Mouse (Mus musculus): ENCODE results near the gene Mfap4. TPM values are rescaled to one million over a fixed set of nuclear protein-coding genes. Genes with fewer than 3 reads are reported as not detected.
A peak's percentile ranks its signal among the peaks of the same experiment; 100 is the strongest.

The Mfap4 gene
- polyA plus RNA-seq, 1 experiment from 2014 or later = 66.1 TPM

DNA sequence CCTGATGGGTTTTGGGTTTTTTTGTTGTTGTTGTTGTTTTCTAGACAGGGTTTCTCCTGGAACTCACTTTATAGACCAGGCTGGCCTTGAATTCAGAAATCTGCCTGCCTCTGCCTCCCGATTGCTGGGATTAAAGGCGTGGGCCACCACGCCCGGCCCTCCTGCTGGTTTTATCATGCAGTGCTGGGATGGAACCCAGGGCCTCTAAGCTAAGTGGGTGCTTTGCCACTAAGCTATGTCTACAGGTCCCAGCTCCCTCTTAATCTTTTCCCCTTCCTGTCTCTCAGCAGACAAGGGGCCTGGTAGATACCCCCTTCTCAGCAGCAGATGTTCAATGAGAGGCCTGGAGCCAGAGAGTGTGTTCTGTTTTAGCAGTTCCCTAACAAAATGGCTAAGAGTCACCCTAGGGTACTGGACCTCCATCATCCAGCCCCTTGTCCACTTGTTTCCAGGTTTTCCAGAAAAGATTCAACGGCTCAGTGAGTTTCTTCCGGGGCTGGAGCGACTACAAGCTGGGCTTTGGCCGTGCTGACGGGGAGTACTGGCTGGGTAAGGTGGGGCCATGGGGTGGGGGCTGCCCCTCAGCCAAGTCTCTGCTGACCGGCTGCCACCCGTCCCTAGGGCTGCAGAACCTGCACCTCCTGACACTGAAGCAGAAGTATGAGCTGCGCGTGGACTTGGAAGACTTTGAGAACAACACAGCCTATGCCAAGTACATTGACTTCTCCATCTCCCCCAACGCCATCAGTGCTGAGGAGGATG, 1.4 kb downstream of the Mfap4 start:
- 93% methylated on average over 14 of the region's 14 CpGs for WGBS
- Histone ChIP-seq H3K36me3 (ENCODE audit: control insufficient read depth, insufficient read depth, low read length) (peaks cover 23% of the 10 kb centered on the region), H3K27me3 (ENCODE audit: control insufficient read depth, insufficient read depth, low read length) (no peaks in the 10 kb centered on the region), H3K9me3 (ENCODE audit: control insufficient read depth, low read length) (no peaks in the 10 kb centered on the region), H3K4me2 (ENCODE audit: low read depth, low read length, severe bottlenecking) (peak overlapping the region; percentile 52; the same call in 1 of the 2 replicates), H3K9ac (ENCODE audit: low read length) (no peak overlapping the region), H3K4me3 (ENCODE audit: low read depth, low read length) (no peak overlapping the region), H3K27ac (ENCODE audit: low read depth, low read length) (no peak overlapping the region), H3K4me1 (replicated peaks; ENCODE audit: control insufficient read depth, insufficient read depth, low read length) (peaks cover 20% of the 10 kb centered on the region)
- ATAC-seq (replicated peaks; ENCODE audit: low FRiP score) (no peak), DNase-seq (ENCODE audit: low spot score) (no peak)

DNA sequence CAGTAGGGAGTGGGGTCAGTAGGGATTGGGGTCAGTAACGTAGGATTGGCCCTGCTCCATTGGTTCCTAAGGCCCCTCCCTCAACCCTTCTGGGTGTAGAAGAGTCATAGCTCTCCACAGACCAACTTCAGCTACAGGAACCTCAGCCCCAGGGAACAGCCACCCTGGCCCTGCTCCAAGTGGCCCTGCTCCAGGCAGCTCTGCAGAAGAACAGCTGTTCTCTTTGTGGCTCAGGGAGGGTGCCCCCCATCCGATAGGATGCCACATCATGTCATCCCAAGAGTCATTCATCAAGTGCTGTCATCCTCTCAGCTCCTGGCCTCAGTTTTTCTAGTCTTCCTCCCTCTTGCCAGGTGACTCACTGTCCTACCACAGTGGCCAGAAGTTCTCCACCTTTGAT, 2.2 kb downstream of the Mfap4 start:
- WGBS = 93% methylated on average over 2 of the region's 2 CpGs
- no peak for ATAC-seq (replicated peaks; ENCODE audit: low FRiP score)
- no peak overlapping the region for H3K4me3 ChIP-seq (ENCODE audit: low read depth, low read length)
- no peaks in the 10 kb centered on the region for H3K27me3 ChIP-seq (ENCODE audit: control insufficient read depth, insufficient read depth, low read length)
- no peak overlapping the region for H3K27ac ChIP-seq (ENCODE audit: low read depth, low read length)
- peaks cover 28% of the 10 kb centered on the region for H3K36me3 ChIP-seq (ENCODE audit: control insufficient read depth, insufficient read depth, low read length)
- H3K4me2 ChIP-seq (ENCODE audit: low read depth, low read length, severe bottlenecking) = no peak overlapping the region
- peaks cover 20% of the 10 kb centered on the region for H3K4me1 ChIP-seq (replicated peaks; ENCODE audit: control insufficient read depth, insufficient read depth, low read length)
- H3K9me3 ChIP-seq (ENCODE audit: control insufficient read depth, low read length) = no peaks in the 10 kb centered on the region
- no peak overlapping the region for H3K9ac ChIP-seq (ENCODE audit: low read length)
- DNase-seq (ENCODE audit: low spot score) = no peak

DNA sequence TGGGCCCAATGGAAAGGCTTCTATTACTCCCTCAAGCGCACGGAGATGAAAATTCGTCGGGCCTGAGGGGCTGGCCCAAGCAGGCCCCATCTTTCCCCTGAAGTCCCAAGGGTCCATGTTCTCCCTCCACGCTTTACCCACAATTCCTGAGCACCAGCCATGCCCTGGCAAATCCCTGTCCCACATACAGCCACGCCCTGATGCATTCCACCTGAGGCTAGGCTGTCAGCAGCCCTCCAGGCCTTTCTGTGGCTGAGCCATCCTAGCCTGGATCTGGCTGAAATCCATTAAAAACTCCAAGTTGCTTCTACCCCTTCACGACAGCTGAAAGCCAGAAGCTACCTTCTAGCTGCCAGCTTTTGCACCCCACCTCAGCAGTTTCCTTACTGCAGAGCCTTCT, 2.7 kb downstream of the Mfap4 start:
- no peaks in the 10 kb centered on the region for H3K27me3 ChIP-seq (ENCODE audit: control insufficient read depth, insufficient read depth, low read length)
- H3K4me2 ChIP-seq (ENCODE audit: low read depth, low read length, severe bottlenecking) = no peak overlapping the region
- peaks cover 31% of the 10 kb centered on the region for H3K36me3 ChIP-seq (ENCODE audit: control insufficient read depth, insufficient read depth, low read length)
- WGBS = 89% methylated on average over 7 of the region's 7 CpGs
- H3K4me1 ChIP-seq (replicated peaks; ENCODE audit: control insufficient read depth, insufficient read depth, low read length) = peaks cover 24% of the 10 kb centered on the region
- H3K4me3 ChIP-seq (ENCODE audit: low read depth, low read length) = no peak overlapping the region
- ATAC-seq (replicated peaks; ENCODE audit: low FRiP score) (no peak), DNase-seq (ENCODE audit: low spot score) (no peak)
- no peak overlapping the region for H3K9ac ChIP-seq (ENCODE audit: low read length)
- no peak overlapping the region for H3K27ac ChIP-seq (ENCODE audit: low read depth, low read length)
- H3K9me3 ChIP-seq (ENCODE audit: control insufficient read depth, low read length) = no peaks in the 10 kb centered on the region

DNA sequence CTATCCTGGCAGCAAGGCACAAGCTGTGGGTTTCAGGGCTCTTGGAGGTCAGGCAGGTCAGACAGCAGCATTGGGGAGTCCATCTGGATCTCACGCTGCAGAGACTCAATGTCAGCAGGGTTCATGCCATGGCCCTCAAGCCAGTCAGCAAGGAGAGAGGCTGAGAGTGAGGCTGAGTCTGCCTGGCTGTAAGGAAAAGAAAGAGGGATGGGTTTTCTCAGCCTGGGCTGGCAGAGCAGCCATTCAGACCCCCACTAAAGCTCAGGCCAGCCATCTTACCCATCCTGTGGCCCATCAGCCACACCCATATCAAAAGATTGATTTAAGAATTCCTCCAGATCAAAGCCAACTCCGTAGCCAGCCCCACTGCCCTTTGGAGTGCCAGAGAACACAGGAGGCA, 3.9 kb downstream of the Mfap4 start:
- DNase-seq (ENCODE audit: low spot score) = no peak

DNA sequence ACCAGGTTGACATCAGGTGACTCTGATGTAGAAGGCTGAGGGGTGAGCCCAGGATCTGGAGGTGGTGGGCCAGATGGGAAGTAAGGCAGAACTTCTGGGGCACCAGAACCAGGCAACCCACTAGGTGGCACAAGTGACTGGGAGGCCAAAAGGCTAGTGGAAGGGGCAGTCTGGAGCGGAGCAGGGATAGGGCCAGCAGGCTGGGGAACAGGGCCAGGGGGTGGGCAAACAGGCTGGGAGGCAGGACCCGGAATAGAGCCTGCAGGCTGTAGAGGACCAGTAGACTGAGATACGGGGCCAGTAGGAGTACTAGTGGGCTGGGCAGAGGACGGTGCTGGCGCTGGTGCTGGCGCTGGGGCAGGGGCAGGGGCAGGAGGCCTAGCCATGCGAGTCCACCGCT, 4.6 kb downstream of the Mfap4 start:
- DNase-seq (ENCODE audit: low spot score) (no peak), ATAC-seq (replicated peaks; ENCODE audit: low FRiP score) (no peak)
- no peaks in the 10 kb centered on the region for H3K27me3 ChIP-seq (ENCODE audit: control insufficient read depth, insufficient read depth, low read length)
- no peak overlapping the region for H3K4me3 ChIP-seq (ENCODE audit: low read depth, low read length)
- no peak overlapping the region for H3K27ac ChIP-seq (ENCODE audit: low read depth, low read length)
- WGBS = 95% methylated on average over 8 of the region's 8 CpGs
- H3K9me3 ChIP-seq (ENCODE audit: control insufficient read depth, low read length) = no peaks in the 10 kb centered on the region
- peaks cover 15% of the 10 kb centered on the region for H3K4me1 ChIP-seq (replicated peaks; ENCODE audit: control insufficient read depth, insufficient read depth, low read length)
- peaks cover 31% of the 10 kb centered on the region for H3K36me3 ChIP-seq (ENCODE audit: control insufficient read depth, insufficient read depth, low read length)
- no peak overlapping the region for H3K9ac ChIP-seq (ENCODE audit: low read length)
- H3K4me2 ChIP-seq (ENCODE audit: low read depth, low read length, severe bottlenecking) = no peak overlapping the region

More for the DNA sequence above, 3.9 kb downstream of the Mfap4 start:
- no peak overlapping the region for H3K27ac ChIP-seq (ENCODE audit: low read depth, low read length)
- no peak overlapping the region for H3K4me2 ChIP-seq (ENCODE audit: low read depth, low read length, severe bottlenecking)
- no peak overlapping the region for H3K9ac ChIP-seq (ENCODE audit: low read length)
- H3K9me3 ChIP-seq (ENCODE audit: control insufficient read depth, low read length) = no peaks in the 10 kb centered on the region
- H3K27me3 ChIP-seq (ENCODE audit: control insufficient read depth, insufficient read depth, low read length) = no peaks in the 10 kb centered on the region
- H3K4me3 ChIP-seq (ENCODE audit: low read depth, low read length) = no peak overlapping the region
- WGBS = 88% methylated on average over 2 of the region's 2 CpGs
- ATAC-seq (replicated peaks; ENCODE audit: low FRiP score) = no peak
- H3K36me3 ChIP-seq (ENCODE audit: control insufficient read depth, insufficient read depth, low read length) = peaks cover 31% of the 10 kb centered on the region
- peaks cover 22% of the 10 kb centered on the region for H3K4me1 ChIP-seq (replicated peaks; ENCODE audit: control insufficient read depth, insufficient read depth, low read length)

DNA sequence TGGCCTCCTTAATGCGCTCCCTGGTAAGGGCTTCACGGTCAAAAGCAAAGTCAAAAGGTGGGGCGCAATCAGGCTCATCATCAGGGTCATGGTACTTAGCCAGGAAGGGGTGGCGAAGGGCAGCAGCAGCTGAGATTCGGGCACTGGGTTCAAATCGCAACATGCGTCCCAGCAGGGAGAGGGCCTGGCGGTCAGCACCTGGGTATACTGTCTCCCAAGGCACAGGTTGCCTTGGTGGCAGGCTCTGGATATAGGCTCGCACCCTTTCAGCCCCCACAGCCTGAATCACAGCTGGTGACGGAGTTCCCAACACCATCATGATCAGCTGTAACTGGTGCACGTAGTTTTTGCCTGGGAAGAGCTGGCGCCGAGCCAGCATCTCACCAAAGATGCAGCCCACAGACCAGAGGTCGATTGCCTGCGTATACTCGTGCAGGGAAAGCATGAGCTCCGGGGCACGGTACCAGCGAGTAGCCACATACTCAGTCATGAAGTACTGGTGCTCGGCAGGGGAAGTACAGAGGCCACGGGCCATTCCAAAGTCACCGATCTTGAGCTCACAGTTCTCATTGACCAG, 5.8 kb downstream of the Mfap4 start:
- H3K4me2 ChIP-seq (ENCODE audit: low read depth, low read length, severe bottlenecking) = no peak overlapping the region
- no peaks in the 10 kb centered on the region for H3K9me3 ChIP-seq (ENCODE audit: control insufficient read depth, low read length)
- peaks cover 6% of the 10 kb centered on the region for H3K4me1 ChIP-seq (replicated peaks; ENCODE audit: control insufficient read depth, insufficient read depth, low read length)
- DNase-seq (ENCODE audit: low spot score) (peak; percentile 49), ATAC-seq (replicated peaks; ENCODE audit: low FRiP score) (no peak)
- no peak overlapping the region for H3K9ac ChIP-seq (ENCODE audit: low read length)
- WGBS = 90% methylated on average over 22 of the region's 22 CpGs
- H3K27ac ChIP-seq (ENCODE audit: low read depth, low read length) = no peak overlapping the region
- no peaks in the 10 kb centered on the region for H3K27me3 ChIP-seq (ENCODE audit: control insufficient read depth, insufficient read depth, low read length)
- peaks cover 31% of the 10 kb centered on the region for H3K36me3 ChIP-seq (ENCODE audit: control insufficient read depth, insufficient read depth, low read length)
- no peak overlapping the region for H3K4me3 ChIP-seq (ENCODE audit: low read depth, low read length)

DNA sequence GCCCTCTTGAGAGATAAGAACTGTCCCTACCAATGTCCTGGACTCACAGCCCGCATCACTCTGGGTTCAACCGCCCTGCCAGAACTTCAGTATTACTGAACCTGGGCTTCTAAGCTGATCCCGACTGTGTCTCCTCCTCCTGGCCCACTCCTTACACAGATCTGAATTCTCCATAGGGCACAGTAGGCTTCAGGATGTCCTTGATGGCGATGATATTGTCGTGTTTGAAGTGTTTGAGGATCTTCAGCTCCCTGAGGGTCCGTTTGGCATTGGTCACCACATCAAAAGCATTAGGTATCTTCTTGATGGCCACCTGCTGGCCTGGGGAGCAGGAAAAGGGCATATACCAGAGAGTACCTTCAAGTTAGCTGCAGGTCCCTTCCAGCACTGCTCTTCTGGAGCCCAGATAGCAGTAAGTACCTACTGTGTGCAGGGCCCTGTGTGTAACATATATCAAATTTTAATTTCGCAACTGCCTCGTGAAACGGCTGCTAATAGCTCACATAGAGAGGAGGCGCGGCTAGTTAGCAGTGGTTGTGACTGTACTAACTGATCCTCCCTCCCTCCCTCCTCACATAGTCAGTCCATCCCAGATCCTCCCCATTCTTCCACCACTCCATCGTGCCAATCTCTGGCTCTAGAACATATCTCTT, 7.6 kb downstream of the Mfap4 start:
- Histone ChIP-seq H3K4me3 (ENCODE audit: low read depth, low read length) (peak overlapping the region; percentile 61), H3K27me3 (ENCODE audit: control insufficient read depth, insufficient read depth, low read length) (no peaks in the 10 kb centered on the region), H3K9ac (ENCODE audit: low read length) (peak overlapping the region; percentile 74), H3K36me3 (ENCODE audit: control insufficient read depth, insufficient read depth, low read length) (peaks cover 31% of the 10 kb centered on the region), H3K4me1 (replicated peaks; ENCODE audit: control insufficient read depth, insufficient read depth, low read length) (peaks cover 6% of the 10 kb centered on the region), H3K27ac (ENCODE audit: low read depth, low read length) (no peak overlapping the region; the same call in 1 of the 2 replicates), H3K9me3 (ENCODE audit: control insufficient read depth, low read length) (no peaks in the 10 kb centered on the region), H3K4me2 (ENCODE audit: low read depth, low read length, severe bottlenecking) (peak overlapping the region; percentile 74)
- no peak for DNase-seq (ENCODE audit: low spot score)
- ATAC-seq (replicated peaks; ENCODE audit: low FRiP score) = no peak
- 85% methylated on average over 12 of the region's 12 CpGs for WGBS

DNA sequence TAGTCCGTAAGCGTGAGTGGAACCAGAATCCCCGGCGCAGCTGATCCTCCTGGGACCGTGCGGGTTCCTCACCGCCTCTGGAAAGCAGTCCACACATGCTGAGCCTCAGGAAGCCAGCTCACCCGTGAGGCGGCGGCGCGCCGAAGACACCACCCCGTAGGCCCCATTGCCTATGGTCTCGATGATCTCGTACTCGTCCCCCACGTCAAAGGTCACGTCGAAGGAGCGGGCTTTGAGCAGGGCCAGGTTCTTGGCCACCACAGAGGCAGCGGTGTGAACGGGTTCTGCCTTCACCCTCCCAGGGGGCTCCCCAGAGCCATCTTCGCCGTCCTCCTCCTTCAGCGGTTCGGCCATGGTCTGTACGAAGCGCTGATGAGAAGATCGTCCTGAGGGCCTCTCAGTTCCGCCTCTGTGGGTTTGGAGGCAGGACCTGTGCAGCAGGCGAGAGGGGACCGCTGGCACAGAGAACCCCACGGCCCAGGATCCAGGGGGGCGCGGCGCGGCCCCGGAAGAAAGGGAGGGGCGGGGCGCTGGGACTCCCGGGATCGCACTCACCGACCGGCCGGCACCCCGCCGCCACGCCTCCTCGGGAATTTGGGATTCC, 8.4 kb downstream of the Mfap4 start:
- DNase-seq (ENCODE audit: low spot score) = no peak
- H3K9ac ChIP-seq (ENCODE audit: low read length) = peak overlapping the region; percentile 74
- WGBS = under 1% methylated on average over 49 of the region's 50 CpGs
- H3K4me3 ChIP-seq (ENCODE audit: low read depth, low read length) = peak overlapping the region; percentile 61
- peaks cover 31% of the 10 kb centered on the region for H3K36me3 ChIP-seq (ENCODE audit: control insufficient read depth, insufficient read depth, low read length)
- peaks cover 6% of the 10 kb centered on the region for H3K4me1 ChIP-seq (replicated peaks; ENCODE audit: control insufficient read depth, insufficient read depth, low read length)
- no peaks in the 10 kb centered on the region for H3K27me3 ChIP-seq (ENCODE audit: control insufficient read depth, insufficient read depth, low read length)
- peak; percentile 72 for ATAC-seq (replicated peaks; ENCODE audit: low FRiP score)
- H3K4me2 ChIP-seq (ENCODE audit: low read depth, low read length, severe bottlenecking) = peak overlapping the region; percentile 74
- H3K9me3 ChIP-seq (ENCODE audit: control insufficient read depth, low read length) = no peaks in the 10 kb centered on the region
- peak overlapping the region; percentile 61 for H3K27ac ChIP-seq (ENCODE audit: low read depth, low read length)

Measured in forebrain, embryonic 11.5 days (tissue).